Mouse (Mus musculus) spleen, postnatal 10 days (tissue): ENCODE measurements around the gene Tdpoz1.
"Not testable (repeated sequence)": the region's sequence is repeated elsewhere in the genome, so short reads cannot be mapped to it uniquely, and the experiment has no call there.

Source experiments
- DNase-seq, 2 experiments: peaks; one replicate each; pipeline ENCODE4 v3.0.0; 2021 to 2022; ENCODE audit warnings: low spot score in 2 of 2

Tdpoz1 gene

DNA sequence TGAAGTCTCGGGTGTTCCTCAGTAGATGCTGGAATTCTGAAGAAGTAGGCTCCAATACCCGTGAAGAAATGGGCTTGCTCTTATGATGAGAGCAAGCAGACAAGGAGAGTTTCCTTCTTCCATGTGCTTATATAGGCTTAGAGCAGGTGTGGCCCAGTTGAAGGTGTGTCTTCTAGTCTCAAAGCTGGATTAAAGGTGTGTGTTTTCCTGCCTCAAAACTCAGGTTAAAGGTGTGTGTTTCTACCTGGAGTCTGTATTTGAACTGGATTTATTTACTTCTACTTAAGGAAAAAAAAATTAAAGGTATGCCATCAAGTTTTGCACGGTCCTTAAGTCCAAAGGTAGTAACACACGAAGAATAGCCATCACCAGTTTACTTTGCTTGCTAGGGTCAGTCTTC is at the start of gene Tdpoz1:
Gene Tdpoz1, minus strand, starts transcription at position 101 of the 400 bp plus-strand sequence.
- not testable (repeated sequence) for DNase-seq

DNA sequence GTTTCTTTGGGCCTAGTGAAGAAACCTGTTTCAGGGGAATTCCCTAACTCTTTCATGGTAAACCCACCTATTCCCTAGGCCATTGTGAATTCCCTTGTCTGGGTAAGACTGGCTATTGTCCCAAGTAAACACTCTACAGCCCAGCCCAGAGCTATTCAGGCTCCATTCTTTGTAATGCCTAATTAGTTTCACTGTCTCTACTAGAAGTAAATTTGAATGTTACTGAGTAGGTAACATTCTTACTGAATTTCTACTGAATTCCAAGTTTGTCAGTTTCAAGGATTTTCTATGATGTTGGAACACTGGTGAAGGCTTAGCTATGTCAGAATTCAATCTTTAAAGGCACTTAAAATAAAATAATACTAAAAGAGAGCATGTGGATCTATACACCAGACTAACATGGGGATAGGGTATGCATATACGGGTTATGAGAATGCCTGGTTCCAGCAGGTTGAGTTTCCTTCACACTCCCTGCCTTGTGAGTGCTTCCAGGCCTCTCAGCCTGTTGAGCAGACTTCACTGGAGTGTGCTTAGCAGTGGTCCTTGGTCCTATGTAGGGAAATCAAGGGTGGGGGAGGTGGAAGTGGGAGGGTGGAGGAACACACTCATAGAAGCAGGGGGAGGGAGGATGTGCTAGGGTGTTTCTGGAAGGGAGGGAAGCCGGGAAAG is 33.0 kb upstream of the Tdpoz1 start:
- not testable (repeated sequence) for DNase-seq

DNA sequence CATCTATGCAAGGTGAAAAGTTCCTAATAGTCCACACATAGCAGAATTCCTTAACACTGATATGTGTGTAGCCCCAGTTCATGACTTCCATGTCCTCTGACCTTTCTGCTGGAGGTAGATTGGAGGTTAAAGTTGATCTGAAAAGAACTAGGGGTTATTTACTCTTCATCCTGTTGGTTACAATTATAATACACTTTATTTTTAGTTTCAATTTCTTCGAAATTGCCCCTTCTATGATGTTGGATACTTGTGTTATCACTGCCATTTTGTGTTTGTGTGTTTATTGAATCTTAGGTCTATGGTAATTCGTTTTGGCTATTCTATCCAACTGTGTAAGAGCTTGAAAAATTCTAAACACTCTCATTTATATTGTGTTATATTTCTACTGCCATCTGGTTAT is 16.9 kb upstream of the Tdpoz1 start, which contains the start of gene Gm37596:
Gene Gm37596, minus strand, starts transcription at position 101 of the 400 bp plus-strand sequence.
- DNase-seq: not testable (repeated sequence)

DNA sequence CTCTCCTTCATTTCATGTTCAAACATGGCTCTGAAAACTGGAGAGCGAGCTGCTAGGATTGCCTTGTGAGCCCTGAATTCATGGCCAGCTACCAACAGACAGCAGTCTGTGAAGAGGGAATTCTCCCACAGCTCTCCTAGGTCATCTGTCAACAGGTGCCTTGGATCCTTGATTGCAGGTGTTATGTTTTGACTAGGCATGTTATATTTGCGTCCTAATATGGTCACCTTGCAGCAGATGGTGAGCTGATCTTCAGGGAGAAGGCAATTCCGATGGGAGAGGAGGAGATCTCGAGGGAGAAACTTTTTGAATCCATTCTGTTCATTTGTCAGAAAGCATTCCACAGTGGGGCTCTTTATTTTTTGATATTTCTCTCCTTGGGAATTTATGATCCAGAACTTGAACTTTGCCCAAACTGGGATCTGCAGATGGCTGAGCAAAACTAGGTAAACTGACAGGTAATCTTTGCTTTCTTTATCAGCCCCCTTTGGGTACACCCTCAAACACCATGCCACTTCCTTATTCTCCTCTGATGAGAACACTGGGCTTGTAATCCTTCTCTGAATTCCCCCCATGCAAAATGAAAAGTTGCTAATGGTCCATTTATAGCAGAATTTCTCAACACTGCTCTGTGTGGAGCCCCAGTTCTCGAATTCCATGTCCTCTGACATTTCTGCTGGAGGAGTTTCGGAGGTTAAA is 5.2 kb downstream of the Tdpoz1 start:
- DNase-seq: not testable (repeated sequence)

DNA sequence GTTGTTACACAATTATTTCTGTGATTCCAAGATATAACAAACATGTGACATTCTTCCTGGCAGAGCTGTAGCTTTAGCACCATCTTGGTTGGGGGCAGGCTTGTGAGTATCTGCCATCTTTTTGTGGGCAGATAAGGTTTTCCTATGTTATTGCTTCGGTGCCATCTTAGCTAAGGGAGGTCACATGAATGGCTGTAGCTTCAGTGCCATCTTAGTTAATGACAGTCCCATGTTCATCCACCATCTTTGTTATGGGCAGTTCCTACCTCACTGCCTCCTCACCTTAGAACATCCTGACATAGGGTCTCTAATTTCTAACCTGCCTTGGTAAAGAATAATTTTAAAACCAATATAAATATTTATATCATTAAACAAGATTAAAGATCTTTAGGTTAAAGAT is 21.9 kb downstream of the Tdpoz1 start:
- DNase-seq: no peak

DNA sequence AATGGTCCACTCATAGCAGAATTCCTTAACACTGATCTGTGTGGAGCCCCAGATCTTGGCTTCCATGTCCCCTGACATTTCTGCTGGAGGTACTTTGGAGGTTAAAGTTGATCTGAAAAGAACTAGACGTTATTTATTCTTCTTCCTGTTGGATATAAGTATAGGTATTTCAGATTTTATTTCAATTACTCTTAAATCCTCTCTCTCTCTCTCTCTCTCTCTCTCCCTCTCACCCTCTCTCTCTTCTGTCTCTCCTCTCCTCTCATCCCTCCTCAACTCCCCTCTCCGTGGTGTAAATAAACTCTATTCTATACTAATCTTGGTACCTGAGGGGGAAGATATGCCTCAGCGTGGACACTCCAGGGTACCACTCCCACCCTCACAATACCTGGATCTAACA is 23.5 kb downstream of the Tdpoz1 start, which contains the start of gene Tdpoz2:
Gene Tdpoz2, minus strand, starts transcription at position 101 of the 400 bp plus-strand sequence.
- no peak for DNase-seq

DNA sequence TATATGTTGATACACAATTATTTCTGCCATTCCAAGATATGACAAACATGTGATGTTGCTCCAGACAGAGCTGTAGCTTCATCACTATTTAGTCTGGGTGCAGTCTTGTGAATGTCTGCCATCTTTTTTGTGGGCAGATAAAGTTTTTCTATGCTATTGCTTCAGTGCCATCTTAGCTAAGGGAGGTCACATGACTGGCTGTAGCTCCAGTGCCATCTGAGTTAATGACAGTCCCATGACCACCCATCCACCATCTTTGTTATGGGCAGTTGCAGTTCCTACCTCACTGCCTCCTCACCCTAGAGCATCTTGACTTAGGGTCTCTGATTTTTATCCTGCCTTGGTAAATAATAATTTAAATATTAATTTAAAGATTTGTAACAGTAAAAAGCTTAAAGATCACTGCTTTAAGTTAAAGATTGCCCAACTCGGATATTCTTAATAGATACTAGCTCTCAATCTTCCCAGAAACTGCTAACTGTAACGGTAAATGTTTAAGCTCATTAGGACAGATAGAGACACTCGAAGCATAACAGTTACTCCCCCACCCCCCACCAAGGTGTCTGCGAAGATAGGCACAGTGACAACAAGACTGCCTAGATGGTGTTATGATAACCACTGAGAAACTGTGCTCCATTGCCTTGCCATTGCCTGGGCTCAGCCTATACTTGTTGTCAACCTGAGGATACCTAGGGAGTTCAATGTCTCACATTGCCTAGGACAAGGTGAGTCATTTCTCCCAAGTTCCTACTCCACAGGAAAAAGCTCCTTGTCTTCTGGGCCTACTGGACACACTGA is 45.0 kb downstream of the Tdpoz1 start:
- DNase-seq: not testable (repeated sequence)
